Mouse (Mus musculus) embryonic facial prominence, embryonic 15.5 days (tissue): ENCODE results near the gene Clcnka. TPM values are rescaled to one million over a fixed set of nuclear protein-coding genes. Genes with fewer than 3 reads are reported as not detected.
A peak's percentile ranks its signal among the peaks of the same experiment; 100 is the strongest.

Source experiments
- ATAC-seq: fragments of 200-750 bp; cut with Nextera tagmentation; 2 replicates; pipeline ENCODE4 v1.8.0; 2017; ENCODE audit warnings: low read depth, moderate TSS enrichment; ENCODE audit not compliant: insufficient number of reproducible peaks, low FRiP score, low TSS enrichment
- H3K27ac ChIP-seq: fragments of 300-500 bp; sonication (generic); replicated peaks from 2 replicates; pipeline ENCODE4 v1.5.1; 2015; ENCODE audit warnings: mild to moderate bottlenecking, inconsistent platforms
- H3K27me3 ChIP-seq: fragments of 300-500 bp; sonication (generic); 2 replicates; pipeline ENCODE4 v1.6.1; 2015; ENCODE audit warnings: inconsistent platforms
- H3K36me3 ChIP-seq: fragments of 300-500 bp; sonication (generic); 2 replicates; pipeline ENCODE4 v1.6.1; 2015; ENCODE audit warnings: mild to moderate bottlenecking, inconsistent platforms
- H3K4me1 ChIP-seq: fragments of 300-500 bp; sonication (generic); 2 replicates; pipeline ENCODE4 v1.6.1; 2015; ENCODE audit warnings: inconsistent platforms
- H3K4me2 ChIP-seq: fragments of 300-500 bp; sonication (generic); replicated peaks from 2 replicates; pipeline ENCODE4 v1.6.1; 2015; ENCODE audit warnings: mild to moderate bottlenecking, inconsistent platforms
- H3K4me3 ChIP-seq: fragments of 300-500 bp; sonication (generic); replicated peaks from 2 replicates; pipeline ENCODE4 v1.5.1; 2015; ENCODE audit warnings: mild to moderate bottlenecking, inconsistent platforms
- H3K9ac ChIP-seq: fragments of 300-500 bp; sonication (generic); 2 replicates; pipeline ENCODE4 v1.6.1; 2015; ENCODE audit warnings: inconsistent platforms
- H3K9me3 ChIP-seq: fragments of 300-500 bp; sonication (generic); replicated peaks from 2 replicates; pipeline ENCODE4 v1.6.1; 2016; ENCODE audit warnings: inconsistent platforms
- WGBS: fragments of 180-500 bp; shearing (Covaris S2); methylation state at CpG from one replicate; pipeline ENCODE4 v1.1.7; 2015; 5-methylcytosine and 5-hydroxymethylcytosine counted together
- polyA plus RNA-seq: library from polyadenylated mRNA; unstranded; fragments of >200 nt; fragmentation: Nextera tagmentation; extraction: Ambion mirVana; gene quantifications from 2 replicates; pipeline ENCODE4 v1.2.1, GENCODE M21; 2015

Gene Clcnka
- 0.46 and 0.51 TPM in 2 replicates for polyA plus RNA-seq

GRCm38 (mm10) chr4:141398545-141398944, at the start of gene Clcnka:
Gene Clcnka, minus strand, starts transcription at chr4:141398724.
- Histone ChIP-seq H3K27ac (no peak within 1 kb of the TSS), H3K9me3 (no peaks in the 10 kb centered on the region), H3K4me2 (no peak within 1 kb of the TSS), H3K27me3 (no peaks in the 10 kb centered on the region), H3K9ac (no peak within 1 kb of the TSS), H3K4me3 (no peak within 1 kb of the TSS), H3K36me3 (no peaks in the 10 kb centered on the region), H3K4me1 (peaks cover 6% of the 10 kb centered on the region; the same call in 1 of the 2 replicates)
- 44% methylated on average over 12 of the region's 12 CpGs for WGBS
- no peak for ATAC-seq

- no peaks in the 10 kb centered on the region for H3K9me3 ChIP-seq
- peaks cover 20% of the 10 kb centered on the region for H3K4me1 ChIP-seq
- ATAC-seq: no peak
- no peak overlapping the region; the same call in 1 of the 2 replicates for H3K4me3 ChIP-seq
- H3K27me3 ChIP-seq: no peaks in the 10 kb centered on the region
- WGBS: 61% methylated on average over 7 of the region's 7 CpGs
- H3K27ac ChIP-seq: no peak overlapping the region
- no peak overlapping the region for H3K9ac ChIP-seq
- peak overlapping the region; percentile 85; the same call in 1 of the 2 replicates for H3K4me2 ChIP-seq
- H3K36me3 ChIP-seq: peaks cover 35% of the 10 kb centered on the region
Measured at GRCm38 (mm10) chr4:141446211-141446610, 47.7 kb upstream of the Clcnka start.

GRCm38 (mm10) chr4:141445328-141445720, 46.8 kb upstream of the Clcnka start:
- ATAC-seq: no peak
- H3K27ac ChIP-seq: no peak overlapping the region
- H3K36me3 ChIP-seq: peaks cover 34% of the 10 kb centered on the region
- no peaks in the 10 kb centered on the region for H3K27me3 ChIP-seq
- H3K4me3 ChIP-seq: peak overlapping the region; percentile 100
- WGBS: 9% methylated on average over 14 of the region's 14 CpGs
- peak overlapping the region; percentile 96 for H3K9ac ChIP-seq
- peak overlapping the region; percentile 85 for H3K4me2 ChIP-seq
- no peaks in the 10 kb centered on the region for H3K9me3 ChIP-seq
- peaks cover 20% of the 10 kb centered on the region for H3K4me1 ChIP-seq

- under 1% methylated on average over 76 of the region's 102 CpGs for WGBS
- peak; percentile 88 for ATAC-seq
- Histone ChIP-seq H3K9me3 (no peaks in the 10 kb centered on the region), H3K27me3 (no peaks in the 10 kb centered on the region), H3K36me3 (peaks cover 28% of the 10 kb centered on the region), H3K9ac (peak within 1 kb of the TSS; percentile 96), H3K4me2 (peak within 1 kb of the TSS; percentile 85), H3K4me1 (peaks cover 20% of the 10 kb centered on the region), H3K4me3 (peak within 1 kb of the TSS; percentile 100), H3K27ac (peak within 1 kb of the TSS; percentile 66)
Measured at GRCm38 (mm10) chr4:141444451-141445327, 46.2 kb upstream of the Clcnka start, which contains the start of gene Zbtb17. Gene Zbtb17, plus strand, starts transcription at chr4:141444654.

GRCm38 (mm10) chr4:141443641-141444429, 45.3 kb upstream of the Clcnka start:
- 50% methylated on average over 11 of the region's 11 CpGs for WGBS
- ATAC-seq: no peak

GRCm38 (mm10) chr4:141440877-141441276, 42.4 kb upstream of the Clcnka start:
- Histone ChIP-seq H3K4me3 (no peak overlapping the region), H3K9me3 (no peaks in the 10 kb centered on the region), H3K36me3 (no peaks in the 10 kb centered on the region), H3K4me2 (no peak overlapping the region), H3K4me1 (peaks cover 8% of the 10 kb centered on the region), H3K27ac (no peak overlapping the region), H3K9ac (no peak overlapping the region), H3K27me3 (no peaks in the 10 kb centered on the region)
- no peak for ATAC-seq

More at GRCm38 (mm10) chr4:141443641-141444429, 45.3 kb upstream of the Clcnka start:
- no peaks in the 10 kb centered on the region for H3K9me3 ChIP-seq
- peak overlapping the region; percentile 96 for H3K9ac ChIP-seq
- peak overlapping the region; percentile 100 for H3K4me3 ChIP-seq
- H3K36me3 ChIP-seq: peaks cover 20% of the 10 kb centered on the region
- peaks cover 20% of the 10 kb centered on the region for H3K4me1 ChIP-seq
- H3K27ac ChIP-seq: peak overlapping the region; percentile 48; the same call in 1 of the 2 replicates
- no peaks in the 10 kb centered on the region for H3K27me3 ChIP-seq
- peak overlapping the region; percentile 85 for H3K4me2 ChIP-seq

- Histone ChIP-seq H3K4me1 (no peaks in the 10 kb centered on the region), H3K9ac (no peak overlapping the region), H3K4me3 (no peak overlapping the region), H3K36me3 (no peaks in the 10 kb centered on the region), H3K27me3 (no peaks in the 10 kb centered on the region), H3K9me3 (no peaks in the 10 kb centered on the region), H3K27ac (no peak overlapping the region), H3K4me2 (no peak overlapping the region)
- WGBS: 71% methylated on average over 12 of the region's 12 CpGs
- no peak for ATAC-seq
Measured at GRCm38 (mm10) chr4:141439083-141439803, 40.7 kb upstream of the Clcnka start.

- Histone ChIP-seq H3K9me3 (no peaks in the 10 kb centered on the region), H3K36me3 (no peaks in the 10 kb centered on the region), H3K4me3 (no peak within 1 kb of the TSS), H3K27me3 (no peaks in the 10 kb centered on the region), H3K27ac (no peak within 1 kb of the TSS), H3K4me1 (peaks cover 4% of the 10 kb centered on the region; the same call in 1 of the 2 replicates), H3K4me2 (no peak within 1 kb of the TSS), H3K9ac (no peak within 1 kb of the TSS)
- no peak for ATAC-seq
- 67% methylated on average over 1 of the region's 1 CpGs for WGBS
Measured at GRCm38 (mm10) chr4:141435974-141436373, 37.5 kb upstream of the Clcnka start, which contains the start of gene Srarp. Gene Srarp, minus strand, starts transcription at chr4:141436105.

GRCm38 (mm10) chr4:141433191-141433590, 34.7 kb upstream of the Clcnka start:
- no peaks in the 10 kb centered on the region for H3K36me3 ChIP-seq
- 80% methylated on average over 18 of the region's 18 CpGs for WGBS
- H3K27me3 ChIP-seq: no peaks in the 10 kb centered on the region
- no peak for ATAC-seq
- no peak overlapping the region for H3K27ac ChIP-seq
- no peak overlapping the region for H3K4me2 ChIP-seq
- peaks cover 4% of the 10 kb centered on the region; the same call in 1 of the 2 replicates for H3K4me1 ChIP-seq
- no peak overlapping the region for H3K9ac ChIP-seq
- no peaks in the 10 kb centered on the region for H3K9me3 ChIP-seq
- H3K4me3 ChIP-seq: no peak overlapping the region

GRCm38 (mm10) chr4:141432666-141433065, 34.1 kb upstream of the Clcnka start:
- Histone ChIP-seq H3K4me2 (no peak overlapping the region), H3K36me3 (no peaks in the 10 kb centered on the region), H3K4me3 (no peak overlapping the region), H3K27me3 (no peaks in the 10 kb centered on the region), H3K4me1 (peaks cover 4% of the 10 kb centered on the region; the same call in 1 of the 2 replicates), H3K27ac (no peak overlapping the region), H3K9ac (no peak overlapping the region), H3K9me3 (no peaks in the 10 kb centered on the region)
- 46% methylated on average over 14 of the region's 14 CpGs for WGBS
- ATAC-seq: no peak
